Mouse (Mus musculus): Measurements from ENCODE around the gene Prrc2b.

The Prrc2b gene

GRCm38 (mm10) chr2:32137667-32138266 is 13.1 kb upstream of the Prrc2b start:
- peak; percentile 100 for DNase-seq (ENCODE audit: low spot score)

GRCm38 (mm10) chr2:32139377-32139776 is 11.5 kb upstream of the Prrc2b start:
- DNase-seq (ENCODE audit: low spot score): no peak

- peak; percentile 97 for DNase-seq (ENCODE audit: low spot score)
Measured at GRCm38 (mm10) chr2:32140498-32140934, 10.4 kb upstream of the Prrc2b start.

GRCm38 (mm10) chr2:32141602-32142001 is 9.3 kb upstream of the Prrc2b start:
- DNase-seq (ENCODE audit: low spot score): no peak

- DNase-seq (ENCODE audit: low spot score): no peak
Measured at GRCm38 (mm10) chr2:32142368-32142767, 8.5 kb upstream of the Prrc2b start.

- DNase-seq (ENCODE audit: low spot score): no peak
Measured at GRCm38 (mm10) chr2:32144633-32145032, 6.2 kb upstream of the Prrc2b start.

DNA sequence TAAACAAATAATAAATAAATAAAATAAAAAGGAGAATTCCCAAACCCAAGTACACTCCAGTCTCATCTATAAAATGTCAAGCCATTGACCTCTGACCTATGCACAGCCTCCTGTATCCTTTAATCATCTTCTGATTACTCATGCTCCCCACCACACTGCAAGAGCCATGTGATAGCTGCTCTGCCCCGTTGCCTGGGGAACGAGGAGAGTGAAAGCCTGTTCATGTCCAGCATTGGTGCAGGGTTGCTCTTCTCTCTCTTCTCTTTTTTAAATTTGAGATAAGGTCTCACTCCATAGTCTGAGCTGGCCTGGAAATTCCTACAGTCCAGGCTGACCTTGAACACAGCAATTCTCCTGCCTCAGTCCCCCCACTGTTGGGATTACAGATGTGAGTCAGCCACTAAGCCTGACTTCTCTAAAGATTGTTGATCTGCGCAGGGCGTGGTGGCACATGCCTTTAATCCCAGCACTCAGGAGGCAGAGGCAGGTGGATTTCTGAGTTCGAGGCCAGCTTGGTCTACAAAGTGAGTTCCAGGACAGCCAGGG is 4.2 kb upstream of the Prrc2b start:
- DNase-seq (ENCODE audit: low spot score): no peak

- no peak for DNase-seq (ENCODE audit: low spot score)
Measured at GRCm38 (mm10) chr2:32150135-32150534, 747 bp upstream of the Prrc2b start.

GRCm38 (mm10) chr2:32150562-32150923 is 339 bp upstream of the Prrc2b start:
- DNase-seq (ENCODE audit: low spot score): no peak

DNA sequence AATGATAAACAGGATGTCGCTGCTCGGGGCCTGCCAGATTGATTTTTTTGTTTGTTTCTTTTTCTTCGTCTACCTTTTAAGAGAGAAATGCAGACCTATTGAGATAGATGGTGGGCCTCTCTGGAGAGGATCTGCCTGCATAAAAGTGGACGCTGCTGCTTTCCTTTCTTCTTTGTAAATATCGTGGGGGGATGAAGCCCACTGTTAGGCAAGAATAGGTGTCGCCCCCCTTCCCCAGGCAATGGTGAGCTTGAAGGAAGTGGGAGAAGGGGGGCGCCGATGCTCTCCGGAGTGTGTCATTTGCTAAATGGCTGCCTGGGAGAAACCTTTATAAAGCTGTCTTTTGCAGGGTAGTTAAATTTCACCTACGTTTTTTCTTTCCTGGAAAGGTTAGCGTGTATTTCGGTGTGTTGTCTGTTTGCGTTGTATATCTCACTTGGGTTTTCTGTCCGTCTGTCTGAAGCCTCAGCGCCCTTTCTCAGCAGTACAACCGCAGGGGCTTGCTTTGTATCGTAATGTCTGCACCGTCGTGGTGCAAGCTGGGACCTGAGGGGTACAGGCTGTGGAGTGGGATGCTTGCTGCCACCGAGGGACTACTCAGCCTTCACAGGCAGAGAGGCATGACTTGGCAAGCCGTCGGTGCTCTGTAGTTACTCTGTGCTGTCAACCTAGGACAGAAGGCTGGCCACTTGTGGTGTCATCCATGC is 931 bp downstream of the Prrc2b start:
- DNase-seq (ENCODE audit: low spot score): peak; percentile 50

DNA sequence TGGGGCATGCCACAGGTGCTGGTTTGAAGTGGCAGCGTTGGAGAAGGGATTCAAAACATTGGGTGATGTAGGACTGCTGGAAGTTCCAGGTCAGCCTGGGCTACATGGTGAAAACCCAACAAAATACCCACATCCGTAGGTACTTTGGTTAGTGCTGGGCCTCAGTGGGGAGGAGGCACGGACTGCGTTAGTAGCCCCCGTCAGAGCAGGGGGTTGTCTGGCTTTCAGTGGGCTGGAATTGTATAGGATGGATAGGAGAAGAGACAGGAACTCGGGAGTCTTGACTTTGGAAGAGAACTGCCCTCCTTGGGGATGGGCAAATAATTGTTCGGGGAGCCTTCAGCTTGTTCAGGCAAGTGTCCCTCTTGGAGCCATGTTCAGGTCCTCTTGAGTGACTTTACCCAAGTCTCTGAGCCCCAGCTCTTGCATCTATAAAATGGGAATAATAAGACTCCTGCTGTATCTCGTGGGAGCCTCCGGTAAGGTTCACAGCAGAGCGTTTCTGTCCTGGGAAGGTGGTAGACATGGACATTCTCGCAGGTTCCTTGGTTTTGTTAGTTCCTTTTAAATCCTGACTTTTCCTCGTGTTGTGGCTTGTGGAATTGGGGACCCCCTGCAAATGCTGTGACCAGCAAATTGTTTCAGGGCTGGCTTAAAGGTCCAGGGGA is 1.6 kb downstream of the Prrc2b start:
- DNase-seq (ENCODE audit: low spot score): no peak

GRCm38 (mm10) chr2:32153041-32153790 is 2.3 kb downstream of the Prrc2b start:
- DNase-seq (ENCODE audit: low spot score): peak; percentile 62

- DNase-seq (ENCODE audit: low spot score): no peak
Measured at GRCm38 (mm10) chr2:32153791-32154119, 2.9 kb downstream of the Prrc2b start.

DNA sequence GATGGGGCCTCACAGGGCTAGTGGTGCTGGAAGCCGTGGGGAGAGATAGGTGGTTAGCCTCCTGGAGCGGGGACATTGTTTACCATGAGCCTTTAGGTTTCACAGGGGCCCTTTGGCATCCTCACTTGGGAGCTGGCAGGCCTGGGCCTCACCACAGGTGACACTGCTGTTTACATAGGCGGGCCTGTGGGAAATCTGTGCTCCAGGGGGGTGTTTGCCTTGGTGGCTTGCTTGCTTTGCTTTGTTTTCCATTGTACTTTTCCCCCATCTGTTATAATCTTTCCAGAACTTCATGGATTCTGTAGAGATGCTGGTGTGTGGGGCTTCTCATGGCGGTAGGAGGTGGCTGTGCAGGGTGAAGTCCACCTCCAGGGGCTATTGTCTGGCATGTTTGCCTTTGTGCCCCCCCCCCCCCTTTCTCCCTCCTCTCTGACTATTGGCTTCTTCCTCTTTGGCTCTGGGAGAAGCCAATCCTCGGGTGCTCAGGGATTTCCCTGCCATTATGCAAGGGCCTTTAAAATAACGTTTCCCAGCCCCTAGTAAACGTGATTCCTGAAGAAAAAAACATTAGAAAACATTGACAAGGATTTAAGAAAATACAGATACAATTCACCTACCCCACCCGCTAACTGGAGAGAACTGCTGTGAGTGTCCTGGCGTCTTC is 3.6 kb downstream of the Prrc2b start:
- DNase-seq (ENCODE audit: low spot score): no peak

GRCm38 (mm10) chr2:32154998-32155541 is 4.2 kb downstream of the Prrc2b start:
- no peak for DNase-seq (ENCODE audit: low spot score)

GRCm38 (mm10) chr2:32155614-32156013 is 4.7 kb downstream of the Prrc2b start:
- DNase-seq (ENCODE audit: low spot score): no peak

DNA sequence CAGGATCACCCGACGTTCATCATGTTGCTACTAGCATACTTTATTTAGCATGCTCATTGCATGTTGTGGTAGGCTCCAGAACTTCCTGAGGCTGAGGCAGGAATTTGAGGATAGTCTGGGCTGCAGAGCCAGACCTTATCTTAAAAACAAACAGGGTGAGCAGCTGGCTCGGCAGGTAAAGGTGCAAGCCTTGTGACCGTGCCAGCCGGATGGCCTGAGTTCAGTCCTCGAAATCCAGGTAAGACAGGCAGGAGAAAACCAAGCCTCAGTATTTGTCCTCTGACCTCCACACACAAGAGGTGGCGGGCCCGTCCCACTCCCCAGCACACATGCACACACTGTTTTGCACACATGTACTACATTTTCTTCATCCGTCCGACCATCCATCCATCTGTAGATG is 5.8 kb downstream of the Prrc2b start:
- no peak for DNase-seq (ENCODE audit: low spot score)

GRCm38 (mm10) chr2:32157328-32157727 is 6.4 kb downstream of the Prrc2b start:
- DNase-seq (ENCODE audit: low spot score): no peak

DNA sequence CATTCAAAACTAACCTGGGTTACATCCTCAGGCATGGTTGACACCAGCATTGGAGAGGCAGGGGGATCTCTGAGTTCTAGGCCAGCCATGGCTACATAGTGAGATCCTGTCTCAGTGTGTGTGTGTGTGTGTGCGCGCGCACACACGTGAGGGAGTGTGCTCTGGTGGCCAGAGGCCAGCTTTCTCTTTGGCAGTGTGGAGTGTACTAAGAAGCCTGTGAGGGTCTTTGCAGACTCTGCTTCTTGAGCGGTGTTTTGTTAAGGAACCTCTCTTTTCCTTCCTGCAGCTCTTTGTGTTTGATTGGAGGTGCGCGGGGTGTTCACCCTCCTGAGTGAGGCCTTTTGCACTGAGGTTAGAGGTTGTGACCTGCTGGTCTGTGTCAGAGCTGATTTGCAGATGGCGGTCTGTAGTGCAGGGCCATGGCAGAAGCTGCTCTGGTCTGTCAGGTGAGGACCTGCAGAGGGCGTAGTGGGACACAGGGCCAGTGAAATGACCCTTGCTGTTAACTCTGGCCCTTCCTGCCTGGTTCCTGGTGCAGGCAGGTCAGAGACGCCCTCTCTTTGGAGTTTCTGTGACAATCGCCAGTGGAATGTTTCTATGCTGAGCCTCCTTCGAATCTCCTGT is 7.8 kb downstream of the Prrc2b start:
- DNase-seq (ENCODE audit: low spot score): no peak

DNA sequence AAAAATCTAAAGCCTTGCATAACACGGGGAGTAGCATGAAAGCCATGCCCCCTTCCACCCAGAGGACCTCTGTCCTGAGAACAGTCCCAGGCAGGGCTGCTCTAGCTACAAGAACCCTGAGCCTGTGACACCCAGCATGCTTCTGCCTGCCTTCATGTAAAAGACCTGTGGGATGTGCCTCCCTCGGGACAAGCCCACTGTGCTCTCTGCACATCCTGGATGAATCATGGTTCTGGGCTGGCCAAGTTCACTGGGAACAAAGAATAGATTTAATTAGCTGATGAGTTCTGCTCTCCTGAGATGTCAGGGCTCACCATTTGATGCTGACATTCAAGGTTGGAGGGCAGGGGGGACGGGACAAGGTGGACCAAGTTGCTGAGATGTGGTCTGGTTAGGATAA is 9.6 kb downstream of the Prrc2b start:
- no peak for DNase-seq (ENCODE audit: low spot score)

DNA sequence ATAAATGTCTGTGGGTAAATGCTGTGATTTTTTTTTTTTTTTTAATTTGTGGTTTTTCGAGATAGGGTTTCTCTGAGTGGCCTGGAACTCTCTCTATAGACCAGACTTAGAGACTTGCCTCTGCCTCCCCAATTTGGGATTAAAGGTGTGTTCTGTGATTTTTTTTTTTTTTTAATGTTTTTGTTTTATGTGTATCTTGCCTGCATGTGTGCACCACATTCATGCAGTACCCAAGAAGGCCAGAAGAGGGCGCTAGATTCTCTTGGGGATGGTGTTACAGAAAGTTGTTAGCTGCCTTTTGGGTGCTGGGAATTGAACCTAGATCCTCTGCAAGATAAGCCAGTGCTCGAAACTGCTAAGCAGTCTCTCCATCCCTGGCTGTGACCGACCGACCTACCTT is 10.1 kb downstream of the Prrc2b start:
- no peak for DNase-seq (ENCODE audit: low spot score)
